Mouse (Mus musculus) E14TG2a.4 (cell line): Measurements from ENCODE around the gene Anxa3.

Experiments used
- CTCF ChIP-seq: conservative IDR thresholded peaks from 2 replicates; pipeline ENCODE4 v1.5.1; 2014; ENCODE audit warnings: low read length
- NANOG ChIP-seq: IDR thresholded peaks from 2 replicates; pipeline ENCODE4 v1.6.1; 2014; ENCODE audit warnings: borderline replicate concordance, low read length, mixed read lengths
- POU5F1 ChIP-seq: IDR thresholded peaks from 2 replicates; pipeline ENCODE4 v1.6.1; 2014; ENCODE audit warnings: low read length, borderline replicate concordance

GRCm38 (mm10) chr5:96804813-96805212 is 11.7 kb downstream of the Anxa3 start:
- TF ChIP-seq CTCF: no peak
- no peak for TF ChIP-seq POU5F1
- TF ChIP-seq NANOG: no peak
